Comparison of ENCODE assay signal across 9 mouse cellular contexts in the genomic region with DNA sequence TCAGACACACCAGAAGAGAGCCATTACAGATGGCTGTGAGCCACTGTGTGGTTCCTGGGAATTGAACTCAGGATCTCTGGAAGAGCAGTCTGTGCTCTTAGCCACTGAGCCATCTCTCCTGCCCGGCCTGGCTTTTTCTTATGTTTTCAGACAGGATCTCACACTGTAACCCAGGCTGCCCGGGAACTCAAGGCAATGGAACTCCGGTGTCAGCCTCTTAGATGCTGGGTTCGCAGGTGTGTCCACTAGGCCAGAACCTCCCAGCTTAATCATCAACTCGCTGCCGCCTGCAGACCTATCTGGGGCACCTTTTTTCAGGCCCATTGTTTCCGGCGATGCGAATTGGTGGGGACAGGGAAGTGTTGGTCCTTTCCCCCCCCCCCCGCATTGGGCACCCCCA. TPM values are rescaled to one million over a fixed set of nuclear protein-coding genes. Genes with fewer than 3 reads are reported as not detected.
DNase-seq lines count a peak whose midpoint lies in the region; ATAC-seq lines count a peak whose summit lies in the region.
"Had no signal": no experiment of that assay in that cellular context is flagged by ENCODE, and none has a peak within 500 bp of the region (broad histone marks: within the 10 kb centered on the region; RNA-seq: fewer than 3 reads in every experiment).

No protein-coding gene starts in this region.

- DNase-seq in heart, adult 11 months = peak; percentile 94
- DNase-seq in heart, adult 8-10 months (ENCODE audit: low spot score) = no peak
- DNase-seq in CD4-positive helper T cell, adult 2 months (ENCODE audit: low read depth, low spot score) = peak; percentile 18
- no peak for DNase-seq in liver, embryonic 11.5 days (ENCODE audit: low spot score)
- DNase-seq in right cerebral cortex, adult 18-20 months = no peak
- no peak for DNase-seq in urinary bladder, adult 2 months (ENCODE audit: low spot score)

- H3K9ac ChIP-seq in intestine, embryonic 15.5 days = no peak overlapping the region
- peak overlapping the region; percentile 59 for H3K9ac ChIP-seq in liver, embryonic 11.5 days (ENCODE audit: low read depth, low read length)

- H3K36me3 ChIP-seq in intestine, embryonic 15.5 days = no peaks in the 10 kb centered on the region; the same call in 1 of the 2 replicates
- peaks cover 3% of the 10 kb centered on the region; the same call in 1 of the 2 replicates for H3K36me3 ChIP-seq in liver, embryonic 11.5 days (ENCODE audit: control insufficient read depth, insufficient read depth, low read length)

- H3K4me2 ChIP-seq in intestine, embryonic 15.5 days (replicated peaks) = peak overlapping the region; percentile 37; the same call in 1 of the 2 replicates
- H3K4me2 ChIP-seq in liver, embryonic 11.5 days = peak overlapping the region; percentile 61

- no peak for ATAC-seq in intestine, embryonic 15.5 days
- ATAC-seq in liver, embryonic 11.5 days (replicated peaks; ENCODE audit: low FRiP score) = no peak
- no peak for ATAC-seq in CD4-positive, CD25-positive, alpha-beta regulatory T cell, adult 4 months

- 44% methylated on average over 10 of the region's 10 CpGs for WGBS in intestine, embryonic 15.5 days
- 48% methylated on average over 10 of the region's 10 CpGs for WGBS in liver, embryonic 11.5 days

- H3K4me1 ChIP-seq in intestine, embryonic 15.5 days (replicated peaks) = peaks cover 20% of the 10 kb centered on the region
- H3K4me1 ChIP-seq in liver, embryonic 11.5 days (replicated peaks; ENCODE audit: control insufficient read depth, insufficient read depth, low read length) = peaks cover 50% of the 10 kb centered on the region

- no peaks in the 10 kb centered on the region for H3K9me3 ChIP-seq in intestine, embryonic 15.5 days
- H3K9me3 ChIP-seq in liver, embryonic 11.5 days (ENCODE audit: control insufficient read depth, low read length) = no peaks in the 10 kb centered on the region

- no peaks in the 10 kb centered on the region for H3K27me3 ChIP-seq in intestine, embryonic 15.5 days (replicated peaks)
- H3K27me3 ChIP-seq in liver, embryonic 11.5 days (replicated peaks; ENCODE audit: control insufficient read depth, insufficient read depth, low read length) = no peaks in the 10 kb centered on the region

- peak overlapping the region; percentile 82 for H3K27ac ChIP-seq in intestine, embryonic 15.5 days
- peak overlapping the region; percentile 97 for H3K27ac ChIP-seq in liver, embryonic 11.5 days (ENCODE audit: low read depth, low read length)

- no peak overlapping the region for H3K4me3 ChIP-seq in intestine, embryonic 15.5 days (replicated peaks)
- no peak overlapping the region for H3K4me3 ChIP-seq in liver, embryonic 11.5 days (ENCODE audit: low read depth, low read length)

RNA-seq across cellular contexts. Expression of a gene that starts 1.1 kb away (rescaled TPM):
- total RNA-seq in heart, adult 8-10 months (2022) = 10 to 100 TPM in 3 of 4 experiments, 1 to 10 TPM in 1; 7.9 to 23.0 (median 13.6) TPM
- polyA plus RNA-seq in intestine, embryonic 15.5 days (2015; fragmentation: Nextera tagmentation; extraction: Ambion mirVana) = 7.5 TPM in 2 replicates
- 13.4 and 14.5 TPM in 2 replicates for polyA plus RNA-seq in liver, embryonic 11.5 days (2014; fragmentation: Nextera tagmentation; extraction: Ambion mirVana)
- 1 to 10 TPM; 3.4 to 3.7 TPM for polyA plus RNA-seq in CD4-positive, CD25-positive, alpha-beta regulatory T cell, adult 4 months (2017; shearing (Covaris generic))
- 20.4 and 27.4 TPM in 2 replicates for polyA plus RNA-seq in urinary bladder, adult 2 months (2012; rRNA removed)

RNA-seq across cellular contexts. Expression of a gene that starts 22.5 kb away (rescaled TPM):
- 10 to 100 TPM; 12.5 to 14.4 (median 13.2) TPM for total RNA-seq in heart, adult 8-10 months (2022)
- polyA plus RNA-seq in intestine, embryonic 15.5 days (2015; fragmentation: Nextera tagmentation; extraction: Ambion mirVana) = 2.0 TPM in 2 replicates
- 0.47 and 0.73 TPM in 2 replicates for polyA plus RNA-seq in liver, embryonic 11.5 days (2014; fragmentation: Nextera tagmentation; extraction: Ambion mirVana)
- polyA plus RNA-seq in CD4-positive, CD25-positive, alpha-beta regulatory T cell, adult 4 months (2017; shearing (Covaris generic)) = not detected
- polyA plus RNA-seq in urinary bladder, adult 2 months (2012; rRNA removed) = 5.5 and 5.6 TPM in 2 replicates

RNA-seq across cellular contexts. Expression of a gene that starts 32.3 kb away (rescaled TPM):
- under 1 TPM in 2 of 4 experiments, not detected in 2; 0.16 to 0.49 TPM for total RNA-seq in heart, adult 8-10 months (2022)
- 0.29 and 0.40 TPM in 2 replicates for polyA plus RNA-seq in intestine, embryonic 15.5 days (2015; fragmentation: Nextera tagmentation; extraction: Ambion mirVana)
- polyA plus RNA-seq in liver, embryonic 11.5 days (2014; fragmentation: Nextera tagmentation; extraction: Ambion mirVana) = 0.10 and 0.25 TPM in 2 replicates
- 10 to 100 TPM; 13.7 to 24.7 TPM for polyA plus RNA-seq in CD4-positive, CD25-positive, alpha-beta regulatory T cell, adult 4 months (2017; shearing (Covaris generic))
- polyA plus RNA-seq in urinary bladder, adult 2 months (2012; rRNA removed) = 0.58 and 0.94 TPM in 2 replicates
- total RNA-seq: adrenal gland, postnatal 25 days had no signal

RNA-seq across cellular contexts. Expression of a gene that starts 33.1 kb away (rescaled TPM):
- total RNA-seq in heart, adult 8-10 months (2022) = 10 to 100 TPM; 37.9 to 47.4 (median 45.7) TPM
- polyA plus RNA-seq in intestine, embryonic 15.5 days (2015; fragmentation: Nextera tagmentation; extraction: Ambion mirVana) = 89.4 and 90.7 TPM in 2 replicates
- 110 and 112 TPM in 2 replicates for polyA plus RNA-seq in liver, embryonic 11.5 days (2014; fragmentation: Nextera tagmentation; extraction: Ambion mirVana)
- 10 to 100 TPM; 61.0 to 62.7 TPM for polyA plus RNA-seq in CD4-positive, CD25-positive, alpha-beta regulatory T cell, adult 4 months (2017; shearing (Covaris generic))
- 70.9 and 74.6 TPM in 2 replicates for polyA plus RNA-seq in urinary bladder, adult 2 months (2012; rRNA removed)

RNA-seq across cellular contexts. Expression of a gene that starts 35.7 kb away (rescaled TPM):
- total RNA-seq in heart, adult 8-10 months (2022) = 1 to 10 TPM; 6.5 to 8.4 (median 7.1) TPM
- 13.2 and 16.8 TPM in 2 replicates for polyA plus RNA-seq in intestine, embryonic 15.5 days (2015; fragmentation: Nextera tagmentation; extraction: Ambion mirVana)
- 18.2 and 19.3 TPM in 2 replicates for polyA plus RNA-seq in liver, embryonic 11.5 days (2014; fragmentation: Nextera tagmentation; extraction: Ambion mirVana)
- polyA plus RNA-seq in CD4-positive, CD25-positive, alpha-beta regulatory T cell, adult 4 months (2017; shearing (Covaris generic)) = 10 to 100 TPM; 15.1 to 17.5 TPM
- 19.5 and 19.7 TPM in 2 replicates for polyA plus RNA-seq in urinary bladder, adult 2 months (2012; rRNA removed)

Comparison
In these comparisons a context has a peak if more than half of its experiments do, and no peak if none do; other contexts are left out.
1. DNase-seq: peak in heart, adult 11 months (single experiment) and CD4-positive helper T cell, adult 2 months (single experiment); none in heart, adult 8-10 months (single experiment), liver, embryonic 11.5 days (single experiment), right cerebral cortex, adult 18-20 months (single experiment) and urinary bladder, adult 2 months (single experiment).